Comparison of ENCODE assay signal across 8 mouse cellular contexts in genomic region chr8:123753604-123754375, GRCm38 (mm10). TPM values are rescaled to one million over a fixed set of nuclear protein-coding genes. Genes with fewer than 3 reads are reported as not detected.
DNase-seq lines count a peak whose midpoint lies in the region; ATAC-seq lines count a peak whose summit lies in the region.

No protein-coding gene starts in this region.

- no peak overlapping the region for H3K9ac ChIP-seq in heart, embryonic 16.5 days (ENCODE audit: low read length)
- H3K9ac ChIP-seq in hindbrain, embryonic 14.5 days: no peak overlapping the region

- no peak overlapping the region for H3K4me3 ChIP-seq in heart, embryonic 16.5 days (ENCODE audit: low read length)
- H3K4me3 ChIP-seq in hindbrain, embryonic 14.5 days (replicated peaks; ENCODE audit: low read length): no peak overlapping the region

- ATAC-seq in heart, embryonic 16.5 days (replicated peaks; ENCODE audit: extremely low read depth, insufficient read depth, low FRiP score): no peak
- ATAC-seq in hindbrain, embryonic 14.5 days (ENCODE audit: low FRiP score): 0 out of 2 replicates have a peak, but pooled peaks have one; percentile 22
- ATAC-seq in monocyte, adult 5-6 weeks (replicated peaks; ENCODE audit: insufficient number of reproducible peaks, low FRiP score, low TSS enrichment, poor library complexity, severe bottlenecking): peak; percentile 52; the same call in 1 of the 2 replicates

- no peaks in the 10 kb centered on the region for H3K36me3 ChIP-seq in heart, embryonic 16.5 days (ENCODE audit: control insufficient read depth, insufficient read depth)
- H3K36me3 ChIP-seq in hindbrain, embryonic 14.5 days (replicated peaks; ENCODE audit: control insufficient read depth, insufficient read depth): no peaks in the 10 kb centered on the region

- 26% methylated on average over 18 of the region's 18 CpGs for WGBS in heart, embryonic 16.5 days
- 7% methylated on average over 18 of the region's 18 CpGs for WGBS in hindbrain, embryonic 14.5 days

- DNase-seq in heart, postnatal 4 days: no peak
- peak; percentile 66 for DNase-seq in brain, adult 2 months (ENCODE audit: low read depth, low spot score)
- no peak for DNase-seq in hindbrain, embryonic 14.5 days (ENCODE audit: low spot score)
- no peak for DNase-seq in ovary, postnatal 36 days (ENCODE audit: low spot score)
- DNase-seq in adrenal gland, adult 2 months: no peak
- DNase-seq in left cerebral cortex, adult 11 months (ENCODE audit: low spot score): no peak

- H3K27ac ChIP-seq in heart, embryonic 16.5 days (ENCODE audit: low read length): peak overlapping the region; percentile 61
- H3K27ac ChIP-seq in hindbrain, embryonic 14.5 days: 0 out of 2 replicates have a peak overlapping the region, but pooled peaks have one; percentile 3

- no peaks in the 10 kb centered on the region for H3K9me3 ChIP-seq in heart, embryonic 16.5 days (replicated peaks; ENCODE audit: control insufficient read depth, low read length)
- H3K9me3 ChIP-seq in hindbrain, embryonic 14.5 days (ENCODE audit: control insufficient read depth, low read length): no peaks in the 10 kb centered on the region

- H3K4me1 ChIP-seq in heart, embryonic 16.5 days (ENCODE audit: control insufficient read depth, insufficient read depth, low read length): peaks cover 19% of the 10 kb centered on the region
- H3K4me1 ChIP-seq in hindbrain, embryonic 14.5 days (replicated peaks; ENCODE audit: control insufficient read depth, insufficient read depth, low read length): peaks cover 17% of the 10 kb centered on the region

- H3K27me3 ChIP-seq in heart, embryonic 16.5 days (ENCODE audit: control insufficient read depth, insufficient read depth, low read length): peaks cover 3% of the 10 kb centered on the region
- H3K27me3 ChIP-seq in hindbrain, embryonic 14.5 days (ENCODE audit: control insufficient read depth, insufficient read depth, low read length): no peaks in the 10 kb centered on the region

- H3K4me2 ChIP-seq in heart, embryonic 16.5 days (ENCODE audit: low read depth, low read length): peak overlapping the region; percentile 17; the same call in 1 of the 2 replicates
- H3K4me2 ChIP-seq in hindbrain, embryonic 14.5 days (replicated peaks): peak overlapping the region; percentile 33

RNA-seq across cellular contexts. Expression of gene Rab4a, which starts 52.0 kb away (rescaled TPM):
- 28.6 and 32.2 TPM in 2 replicates for polyA plus RNA-seq in heart, embryonic 16.5 days (2015; fragmentation: Nextera tagmentation; extraction: Ambion mirVana)
- total RNA-seq in heart, postnatal 4 days (2021): 10 to 100 TPM in 1 of 2 experiments, 1 to 10 TPM in 1; 9.4 to 12.0 TPM
- polyA plus RNA-seq in hindbrain, embryonic 14.5 days (2014; fragmentation: Nextera tagmentation; extraction: Ambion mirVana): 79.1 and 82.7 TPM in 2 replicates
- total RNA-seq in monocyte, adult 5-6 weeks (2017): 0.68 to 0.86 TPM (median 0.75 TPM) in 3 replicates
- 10 to 100 TPM; 19.2 to 26.7 TPM for total RNA-seq in adrenal gland, adult 2 months (2021)
- polyA plus RNA-seq in adrenal gland, adult 2 months (2012; rRNA removed): 13.0 and 19.4 TPM in 2 replicates
